Mouse (Mus musculus): ENCODE results near the gene Vamp2. TPM values are rescaled to one million over a fixed set of nuclear protein-coding genes. Genes with fewer than 3 reads are reported as not detected.

Gene Vamp2
- polyA plus RNA-seq, 1 experiment, result 51.8 TPM

DNA sequence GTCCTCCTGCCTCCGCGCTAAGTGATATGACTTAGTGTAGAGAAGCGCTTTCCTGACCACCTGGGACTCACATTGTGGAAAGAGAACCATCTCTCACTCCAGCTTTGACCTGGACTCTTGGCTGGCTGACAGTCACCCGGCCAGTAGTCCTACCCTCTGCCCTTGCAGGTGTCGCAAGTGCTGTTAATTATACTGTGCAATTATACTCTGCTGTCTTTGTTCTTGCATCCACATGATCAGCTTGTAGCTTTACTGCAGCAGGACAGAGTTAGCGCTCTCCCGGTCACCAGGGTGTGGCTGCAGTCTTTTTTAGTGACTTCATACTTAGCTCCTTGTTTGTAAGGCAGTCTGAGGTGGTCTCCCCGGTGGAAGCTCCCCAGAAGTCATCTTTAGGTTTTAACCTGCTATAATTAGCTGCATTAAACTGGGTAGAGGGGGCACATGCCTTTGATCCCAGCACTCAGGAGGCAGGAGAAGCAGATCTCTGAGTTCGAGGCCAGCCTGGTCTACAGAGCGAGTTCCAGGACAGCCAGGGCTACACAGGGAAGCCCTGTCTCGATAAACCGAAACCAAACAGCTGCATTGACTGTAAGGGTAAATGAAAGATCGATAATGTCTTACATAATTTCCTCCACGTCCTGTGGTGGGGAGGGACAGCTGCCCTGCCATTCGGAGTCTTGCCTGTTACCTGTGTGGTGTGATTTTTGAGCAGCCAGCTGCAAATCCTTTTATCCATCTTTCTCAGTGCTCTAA lies 8.0 kb upstream of the Vamp2 start:
- Histone ChIP-seq H3ac (ENCODE audit: control insufficient read depth, insufficient read length) (no peak overlapping the region), H3K4me2 (ENCODE audit: low read depth) (no peak overlapping the region), H3K4me3 (no peak overlapping the region), H3K36me3 (ENCODE audit: control insufficient read depth, insufficient read depth) (no peaks in the 10 kb centered on the region), H3K27me3 (ENCODE audit: control insufficient read depth, insufficient read depth, insufficient read length) (no peaks in the 10 kb centered on the region), H3K79me2 (ENCODE audit: control insufficient read depth, insufficient read depth) (no peaks in the 10 kb centered on the region)
- TF ChIP-seq TCF12 (IDR thresholded peaks at IDR 0.05; ENCODE audit: insufficient read depth, poor library complexity, severe bottlenecking) (no peak), POLR2A (IDR thresholded peaks at IDR 0.05; ENCODE audit: insufficient read length, low read depth) (no peak), MYOD1 (IDR thresholded peaks at IDR 0.05; ENCODE audit: control insufficient read depth in 1 of 3, insufficient read length in 2 of 3, low read depth in 2 of 3) (no peak), MAX (IDR thresholded peaks at IDR 0.05; ENCODE audit: low read depth) (no peak), SRF (IDR thresholded peaks at IDR 0.05; ENCODE audit: control insufficient read depth, insufficient read length, low read depth) (no peak), REST (IDR thresholded peaks at IDR 0.05; ENCODE audit: insufficient read depth, insufficient read length) (no peak), TCF3 (IDR thresholded peaks at IDR 0.05; ENCODE audit: insufficient read length, low read depth) (no peak), MYOG (IDR thresholded peaks at IDR 0.05; ENCODE audit: control insufficient read depth in 1 of 3, insufficient read depth in 1 of 3, insufficient read length in 2 of 3, low read depth in 2 of 3) (no peak), USF1 (IDR thresholded peaks at IDR 0.05; ENCODE audit: low read depth) (no peak), POLR2AphosphoS2 (IDR thresholded peaks at IDR 0.05; ENCODE audit: insufficient read length, low read depth) (no peak), E2F4 (IDR thresholded peaks at IDR 0.05; ENCODE audit: insufficient read depth) (no peak)

GRCm38 (mm10) chr11:69080855-69081222 lies 7.5 kb upstream of the Vamp2 start:
- Histone ChIP-seq H3K27me3 (ENCODE audit: control insufficient read depth, insufficient read depth, insufficient read length) (no peaks in the 10 kb centered on the region), H3K79me2 (ENCODE audit: control insufficient read depth, insufficient read depth) (no peaks in the 10 kb centered on the region), H3ac (ENCODE audit: control insufficient read depth, insufficient read length) (no peak overlapping the region), H3K4me3 (no peak overlapping the region), H3K4me2 (ENCODE audit: low read depth) (no peak overlapping the region), H3K36me3 (ENCODE audit: control insufficient read depth, insufficient read depth) (no peaks in the 10 kb centered on the region)
- TF ChIP-seq POLR2A (IDR thresholded peaks at IDR 0.05; ENCODE audit: insufficient read length, low read depth), result no peak
- TF ChIP-seq MAX (IDR thresholded peaks at IDR 0.05; ENCODE audit: low read depth), result no peak
- no peak for TF ChIP-seq TCF12 (IDR thresholded peaks at IDR 0.05; ENCODE audit: insufficient read depth, poor library complexity, severe bottlenecking)
- TF ChIP-seq MYOD1 (IDR thresholded peaks at IDR 0.05; ENCODE audit: control insufficient read depth in 1 of 3, insufficient read length in 2 of 3, low read depth in 2 of 3), result no peak
- TF ChIP-seq MYOG (IDR thresholded peaks at IDR 0.05; ENCODE audit: control insufficient read depth in 1 of 3, insufficient read depth in 1 of 3, insufficient read length in 2 of 3, low read depth in 2 of 3), result no peak
- TF ChIP-seq SRF (IDR thresholded peaks at IDR 0.05; ENCODE audit: control insufficient read depth, insufficient read length, low read depth), result no peak
- no peak for TF ChIP-seq CEBPB (IDR thresholded peaks at IDR 0.05; ENCODE audit: insufficient read depth, poor library complexity, severe bottlenecking)
- no peak for TF ChIP-seq POLR2AphosphoS2 (IDR thresholded peaks at IDR 0.05; ENCODE audit: insufficient read length, low read depth)
- no peak for TF ChIP-seq E2F4 (IDR thresholded peaks at IDR 0.05; ENCODE audit: insufficient read depth)
- no peak for TF ChIP-seq TCF3 (IDR thresholded peaks at IDR 0.05; ENCODE audit: insufficient read length, low read depth)
- TF ChIP-seq USF1 (IDR thresholded peaks at IDR 0.05; ENCODE audit: low read depth), result no peak

- H3K4me3 ChIP-seq, result no peak overlapping the region
- H3K27me3 ChIP-seq (ENCODE audit: control insufficient read depth, insufficient read depth, insufficient read length), result no peaks in the 10 kb centered on the region
- TF ChIP-seq POLR2AphosphoS2 (IDR thresholded peaks at IDR 0.05; ENCODE audit: insufficient read length, low read depth) (no peak), E2F4 (IDR thresholded peaks at IDR 0.05; ENCODE audit: insufficient read depth) (no peak), TCF12 (IDR thresholded peaks at IDR 0.05; ENCODE audit: insufficient read depth, poor library complexity, severe bottlenecking) (no peak), USF1 (IDR thresholded peaks at IDR 0.05; ENCODE audit: low read depth) (no peak), SRF (IDR thresholded peaks at IDR 0.05; ENCODE audit: control insufficient read depth, insufficient read length, low read depth) (no peak), REST (IDR thresholded peaks at IDR 0.05; ENCODE audit: insufficient read depth, insufficient read length) (no peak), TCF3 (IDR thresholded peaks at IDR 0.05; ENCODE audit: insufficient read length, low read depth) (no peak), CEBPB (IDR thresholded peaks at IDR 0.05; ENCODE audit: insufficient read depth, poor library complexity, severe bottlenecking) (no peak), MAX (IDR thresholded peaks at IDR 0.05; ENCODE audit: low read depth) (no peak), POLR2A (IDR thresholded peaks at IDR 0.05; ENCODE audit: insufficient read length, low read depth) (no peak)
- no peaks in the 10 kb centered on the region for H3K79me2 ChIP-seq (ENCODE audit: control insufficient read depth, insufficient read depth)
- no peak overlapping the region for H3K4me2 ChIP-seq (ENCODE audit: low read depth)
- no peaks in the 10 kb centered on the region for H3K36me3 ChIP-seq (ENCODE audit: control insufficient read depth, insufficient read depth)
- no peak overlapping the region for H3ac ChIP-seq (ENCODE audit: control insufficient read depth, insufficient read length)
Observed at GRCm38 (mm10) chr11:69081613-69082012, 6.7 kb upstream of the Vamp2 start.

DNA sequence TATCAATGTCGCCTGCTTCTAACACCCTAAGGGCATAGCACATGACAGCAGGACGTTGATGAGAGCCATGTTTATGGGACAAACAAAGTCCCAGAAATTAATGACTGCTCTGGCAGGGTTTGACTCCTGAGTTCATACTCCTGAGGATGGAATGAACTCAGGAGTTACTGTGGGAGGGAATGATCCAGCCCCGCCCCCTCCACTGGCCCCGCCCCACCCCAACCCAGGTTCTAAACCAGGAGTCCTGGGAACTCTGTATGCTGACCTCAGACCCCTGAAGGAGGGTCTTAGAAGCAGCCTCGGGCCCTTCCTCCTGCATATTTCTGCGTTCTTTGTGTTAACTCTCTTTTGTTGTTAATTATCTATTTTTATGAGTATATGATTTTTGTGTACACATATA lies 2.7 kb upstream of the Vamp2 start:
- Histone ChIP-seq H3K27me3 (ENCODE audit: control insufficient read depth, insufficient read depth, insufficient read length) (no peaks in the 10 kb centered on the region), H3K4me3 (no peak overlapping the region), H3K79me2 (ENCODE audit: control insufficient read depth, insufficient read depth) (peaks cover 26% of the 10 kb centered on the region), H3K4me2 (ENCODE audit: low read depth) (no peak overlapping the region), H3K36me3 (ENCODE audit: control insufficient read depth, insufficient read depth) (peaks cover 7% of the 10 kb centered on the region), H3ac (ENCODE audit: control insufficient read depth, insufficient read length) (no peak overlapping the region)
- no peak for TF ChIP-seq CEBPB (IDR thresholded peaks at IDR 0.05; ENCODE audit: insufficient read depth, poor library complexity, severe bottlenecking)
- no peak for TF ChIP-seq MYOG (IDR thresholded peaks at IDR 0.05; ENCODE audit: control insufficient read depth in 1 of 3, insufficient read depth in 1 of 3, insufficient read length in 2 of 3, low read depth in 2 of 3)
- no peak for TF ChIP-seq REST (IDR thresholded peaks at IDR 0.05; ENCODE audit: insufficient read depth, insufficient read length)

GRCm38 (mm10) chr11:69086390-69086789 lies 1.9 kb upstream of the Vamp2 start:
- Histone ChIP-seq H3K4me3 (no peak overlapping the region), H3K4me2 (ENCODE audit: low read depth) (no peak overlapping the region), H3ac (ENCODE audit: control insufficient read depth, insufficient read length) (no peak overlapping the region), H3K79me2 (ENCODE audit: control insufficient read depth, insufficient read depth) (peaks cover 26% of the 10 kb centered on the region), H3K27me3 (ENCODE audit: control insufficient read depth, insufficient read depth, insufficient read length) (no peaks in the 10 kb centered on the region), H3K36me3 (ENCODE audit: control insufficient read depth, insufficient read depth) (peaks cover 14% of the 10 kb centered on the region)
- TF ChIP-seq POLR2A (IDR thresholded peaks at IDR 0.05; ENCODE audit: insufficient read length, low read depth) (no peak), USF1 (IDR thresholded peaks at IDR 0.05; ENCODE audit: low read depth) (no peak), POLR2AphosphoS2 (IDR thresholded peaks at IDR 0.05; ENCODE audit: insufficient read length, low read depth) (no peak), MYOG (IDR thresholded peaks at IDR 0.05; ENCODE audit: control insufficient read depth in 1 of 3, insufficient read depth in 1 of 3, insufficient read length in 2 of 3, low read depth in 2 of 3) (no peak), TCF12 (IDR thresholded peaks at IDR 0.05; ENCODE audit: insufficient read depth, poor library complexity, severe bottlenecking) (no peak), CEBPB (IDR thresholded peaks at IDR 0.05; ENCODE audit: insufficient read depth, poor library complexity, severe bottlenecking) (no peak), SRF (IDR thresholded peaks at IDR 0.05; ENCODE audit: control insufficient read depth, insufficient read length, low read depth) (no peak), E2F4 (IDR thresholded peaks at IDR 0.05; ENCODE audit: insufficient read depth) (no peak), MYOD1 (IDR thresholded peaks at IDR 0.05; ENCODE audit: control insufficient read depth in 1 of 3, insufficient read length in 2 of 3, low read depth in 2 of 3) (no peak), MAX (IDR thresholded peaks at IDR 0.05; ENCODE audit: low read depth) (no peak), TCF3 (IDR thresholded peaks at IDR 0.05; ENCODE audit: insufficient read length, low read depth) (no peak), REST (IDR thresholded peaks at IDR 0.05; ENCODE audit: insufficient read depth, insufficient read length) (no peak)
